Mouse (Mus musculus) hindbrain, postnatal 0 days (tissue): Measurements from ENCODE around the gene Ryr2. TPM values are rescaled to one million over a fixed set of nuclear protein-coding genes. Genes with fewer than 3 reads are reported as not detected.
A peak's percentile ranks its signal among the peaks of the same experiment; 100 is the strongest.
"Not testable (repeated sequence)": the region's sequence is repeated elsewhere in the genome, so short reads cannot be mapped to it uniquely, and the experiment has no call there.

Source experiments
- ATAC-seq: fragments of 200-750 bp; cut with Nextera tagmentation; 2 replicates; pipeline ENCODE4 v1.8.0; 2017; ENCODE audit warnings: mild to moderate bottlenecking, moderate TSS enrichment, moderate library complexity
- DNase-seq: peaks from one replicate; pipeline ENCODE4 v3.0.0-alpha.2; 2015; ENCODE audit warnings: low spot score
- H3K27ac ChIP-seq: fragments of 300-500 bp; sonication (generic); 2 replicates; pipeline ENCODE4 v1.5.1; 2014; ENCODE audit warnings: mild to moderate bottlenecking
- H3K27me3 ChIP-seq: fragments of 300-500 bp; sonication (generic); 2 replicates; pipeline ENCODE4 v1.6.1; 2014; ENCODE audit warnings: low read length, mixed read lengths; ENCODE audit not compliant: insufficient read depth
- H3K36me3 ChIP-seq: fragments of 300-500 bp; sonication (generic); 2 replicates; pipeline ENCODE4 v1.6.1; 2014; ENCODE audit warnings: low read length, mixed read lengths; ENCODE audit not compliant: insufficient read depth
- H3K4me1 ChIP-seq: fragments of 300-500 bp; sonication (generic); 2 replicates; pipeline ENCODE4 v1.6.1; 2014; ENCODE audit warnings: antibody characterized with exemption, low read length, mixed read lengths; ENCODE audit not compliant: insufficient read depth
- H3K4me2 ChIP-seq: fragments of 300-500 bp; sonication (generic); 2 replicates; pipeline ENCODE4 v1.6.1; 2014; ENCODE audit warnings: low read depth, mild to moderate bottlenecking, low read length, moderate library complexity, mixed read lengths
- H3K4me3 ChIP-seq: fragments of 300-500 bp; sonication (generic); 2 replicates; pipeline ENCODE4 v1.5.1; 2014; ENCODE audit warnings: low read length
- H3K9ac ChIP-seq: fragments of 300-500 bp; sonication (generic); replicated peaks from 2 replicates; pipeline ENCODE4 v1.6.1; 2014; ENCODE audit warnings: mild to moderate bottlenecking, low read length, moderate library complexity, mixed read lengths
- H3K9me3 ChIP-seq: fragments of 300-500 bp; sonication (generic); 2 replicates; pipeline ENCODE4 v1.6.1; 2016; ENCODE audit warnings: low read length, mixed read lengths
- CTCF ChIP-seq: IDR thresholded peaks from 2 replicates; pipeline ENCODE4 v1.5.1; 2016; ENCODE audit warnings: antibody characterized with exemption, control low read depth, low read depth
- WGBS: fragments of 180-500 bp; shearing (Covaris S2); extraction: QIAGEN DNeasy Blood & Tissue Kit; methylation state at CpG from one replicate; pipeline ENCODE4 v1.1.7; 2014; 5-methylcytosine and 5-hydroxymethylcytosine counted together
- polyA plus RNA-seq: library from polyadenylated mRNA; unstranded; fragments of >200 nt; fragmentation: Nextera tagmentation; extraction: Ambion mirVana; gene quantifications from 2 replicates; pipeline ENCODE4 v1.2.1, GENCODE M21; 2015
- total RNA-seq: library from RNA; depleted of rRNA; stranded (reverse); fragments of >200 nt; gene quantifications from 2 replicates; pipeline ENCODE4 v1.2.3, GENCODE M21; 2014

The Ryr2 gene
- total and polyA plus RNA-seq, 2 experiments from 2014 or later = 3.8 to 29.8 TPM

- TF ChIP-seq CTCF = no peak
- ATAC-seq (peak; percentile 53), DNase-seq (no peak)
- no peaks in the 10 kb centered on the region for H3K27me3 ChIP-seq
- no peaks in the 10 kb centered on the region for H3K36me3 ChIP-seq
- H3K27ac ChIP-seq = no peak overlapping the region
- no peaks in the 10 kb centered on the region for H3K9me3 ChIP-seq
- H3K4me3 ChIP-seq = no peak overlapping the region
- no peak overlapping the region for H3K4me2 ChIP-seq
- H3K9ac ChIP-seq = no peak overlapping the region
- H3K4me1 ChIP-seq = no peaks in the 10 kb centered on the region
These were observed 147.1 kb downstream of the Ryr2 start for GRCm38 (mm10) chr13:11959488-11960174.

- Histone ChIP-seq H3K9me3 (no peaks in the 10 kb centered on the region), H3K4me2 (no peak overlapping the region), H3K27me3 (no peaks in the 10 kb centered on the region), H3K4me1 (no peaks in the 10 kb centered on the region), H3K9ac (no peak overlapping the region), H3K36me3 (no peaks in the 10 kb centered on the region), H3K27ac (no peak overlapping the region), H3K4me3 (no peak overlapping the region)
- ATAC-seq (no peak), DNase-seq (no peak)
- 84% methylated on average over 3 of the region's 3 CpGs for WGBS
- no peak for TF ChIP-seq CTCF
These were observed 147.9 kb downstream of the Ryr2 start for GRCm38 (mm10) chr13:11958854-11959253.

GRCm38 (mm10) chr13:11958271-11958670, 148.5 kb downstream of the Ryr2 start:
- Histone ChIP-seq H3K27ac (no peak overlapping the region), H3K4me3 (no peak overlapping the region)
- no peak for TF ChIP-seq CTCF

GRCm38 (mm10) chr13:11951951-11952350, 154.8 kb downstream of the Ryr2 start:
- no peak for ATAC-seq
- H3K4me3 ChIP-seq = no peak overlapping the region
- no peak overlapping the region for H3K4me2 ChIP-seq
- no peaks in the 10 kb centered on the region for H3K36me3 ChIP-seq
- no peaks in the 10 kb centered on the region for H3K9me3 ChIP-seq
- TF ChIP-seq CTCF = no peak
- H3K27me3 ChIP-seq = no peaks in the 10 kb centered on the region
- H3K27ac ChIP-seq = no peak overlapping the region
- 61% methylated on average over 3 of the region's 3 CpGs for WGBS
- H3K4me1 ChIP-seq = no peaks in the 10 kb centered on the region
- no peak overlapping the region for H3K9ac ChIP-seq
- DNase-seq = no peak

More at GRCm38 (mm10) chr13:11958271-11958670, 148.5 kb downstream of the Ryr2 start:
- WGBS = 80% methylated on average over 4 of the region's 4 CpGs
- H3K4me2 ChIP-seq = no peak overlapping the region
- no peak overlapping the region for H3K9ac ChIP-seq
- H3K4me1 ChIP-seq = no peaks in the 10 kb centered on the region
- DNase-seq (no peak), ATAC-seq (no peak)
- no peaks in the 10 kb centered on the region for H3K36me3 ChIP-seq
- no peaks in the 10 kb centered on the region for H3K9me3 ChIP-seq
- H3K27me3 ChIP-seq = no peaks in the 10 kb centered on the region

- H3K27me3 ChIP-seq = no peaks in the 10 kb centered on the region
- no peak overlapping the region for H3K9ac ChIP-seq
- H3K4me2 ChIP-seq = no peak overlapping the region
- ATAC-seq (no peak), DNase-seq (no peak)
- 96% methylated on average over 2 of the region's 2 CpGs for WGBS
- no peaks in the 10 kb centered on the region for H3K4me1 ChIP-seq
- no peaks in the 10 kb centered on the region for H3K36me3 ChIP-seq
- no peak overlapping the region for H3K27ac ChIP-seq
- no peaks in the 10 kb centered on the region for H3K9me3 ChIP-seq
- no peak overlapping the region for H3K4me3 ChIP-seq
- TF ChIP-seq CTCF = no peak
These were observed 161.0 kb downstream of the Ryr2 start for GRCm38 (mm10) chr13:11945740-11946139.

GRCm38 (mm10) chr13:11941724-11942123, 165.0 kb downstream of the Ryr2 start:
- Histone ChIP-seq H3K27me3 (no peaks in the 10 kb centered on the region), H3K4me3 (no peak overlapping the region), H3K27ac (no peak overlapping the region), H3K36me3 (no peaks in the 10 kb centered on the region), H3K9ac (no peak overlapping the region), H3K4me1 (no peaks in the 10 kb centered on the region), H3K4me2 (no peak overlapping the region), H3K9me3 (no peaks in the 10 kb centered on the region)
- ATAC-seq (no peak), DNase-seq (no peak)
- TF ChIP-seq CTCF = no peak
- 81% methylated on average over 4 of the region's 4 CpGs for WGBS

- not testable (repeated sequence) for H3K9me3 ChIP-seq, ATAC-seq, H3K36me3 ChIP-seq, H3K4me3 ChIP-seq, H3K27me3 ChIP-seq, H3K4me2 ChIP-seq, H3K27ac ChIP-seq, H3K4me1 ChIP-seq, H3K9ac ChIP-seq, DNase-seq
- 60% methylated on average over 3 of the region's 3 CpGs for WGBS
These were observed 172.3 kb downstream of the Ryr2 start for GRCm38 (mm10) chr13:11934297-11935060.
